Mouse (Mus musculus) frontal cortex, adult (tissue): ENCODE data around the gene Man2b1.
A peak's percentile ranks its signal among the peaks of the same experiment; 100 is the strongest.
"Not testable (repeated sequence)": the region's sequence is repeated elsewhere in the genome, so short reads cannot be mapped to it uniquely, and the experiment has no call there.

Experiments used
- ATAC-seq: cut with Nextera tagmentation; 2 replicates; pipeline ENCODE4 v1.9.2; 2017; ENCODE audit warnings: mild to moderate bottlenecking, moderate library complexity, mixed read lengths; ENCODE audit not compliant: low TSS enrichment

Man2b1 gene

DNA sequence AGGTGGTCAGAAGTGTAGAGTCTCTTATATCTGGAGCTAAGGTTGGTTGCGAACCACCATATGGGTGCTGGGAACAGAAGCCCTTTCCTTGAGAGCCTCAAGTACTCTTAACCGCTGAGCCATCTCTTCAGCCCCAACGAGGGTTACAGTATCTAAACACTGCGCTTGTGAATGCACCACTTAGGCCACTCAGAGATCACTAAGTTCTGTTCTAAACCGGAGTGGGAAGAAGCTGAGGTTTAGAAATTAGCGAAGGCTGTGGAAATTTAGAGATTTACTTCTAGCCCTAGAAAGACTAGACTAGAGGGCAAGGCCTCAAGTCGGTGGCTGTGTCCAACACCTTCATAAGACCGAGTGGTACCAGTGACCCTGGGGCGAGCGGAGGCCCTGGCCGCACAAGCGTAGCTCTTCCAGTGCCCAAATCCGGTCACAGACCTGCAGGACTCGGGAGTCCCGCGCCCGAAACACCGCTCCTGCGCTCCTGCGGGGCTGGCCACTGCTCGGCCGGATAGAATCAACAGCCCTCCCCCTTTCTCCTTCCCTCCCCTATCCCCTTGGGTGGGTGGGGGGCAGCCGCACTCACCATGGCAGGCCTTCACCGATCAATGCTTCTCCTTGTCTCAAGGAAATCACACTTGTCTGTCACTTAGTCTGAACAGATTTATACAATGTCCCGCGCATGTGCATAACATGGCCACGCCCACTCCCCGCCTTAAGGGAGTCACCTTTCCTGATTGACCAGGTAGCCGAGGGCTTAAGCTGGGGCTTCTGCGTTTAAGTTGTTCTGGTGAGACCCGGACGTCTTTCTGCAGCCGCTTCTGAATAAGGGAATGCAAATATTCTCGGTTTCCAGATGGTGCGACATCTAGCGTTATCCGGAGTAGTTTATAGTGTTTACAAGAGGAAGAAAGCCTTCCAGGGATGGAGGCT is 36.2 kb downstream of the Man2b1 start:
- peak; percentile 97 for ATAC-seq

DNA sequence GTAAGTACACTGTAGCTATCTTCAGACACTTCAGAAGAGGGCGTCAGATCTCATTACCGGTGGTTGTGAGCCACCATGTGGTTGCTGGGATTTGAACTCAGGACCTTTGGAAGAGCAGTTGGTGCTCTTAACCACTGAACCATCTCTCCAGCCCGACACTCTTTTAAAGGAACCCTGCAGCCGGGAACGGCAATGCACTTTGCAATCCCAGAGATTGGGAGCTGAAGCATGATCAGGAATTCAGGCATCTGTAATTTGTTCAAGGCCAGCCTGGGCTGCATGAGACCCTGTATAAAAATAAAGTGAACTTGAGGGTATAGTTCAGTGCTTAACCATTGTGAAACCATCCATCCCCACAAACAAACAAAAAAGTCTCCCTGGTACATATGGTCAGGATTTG is 37.2 kb downstream of the Man2b1 start:
- not testable (repeated sequence) for ATAC-seq

DNA sequence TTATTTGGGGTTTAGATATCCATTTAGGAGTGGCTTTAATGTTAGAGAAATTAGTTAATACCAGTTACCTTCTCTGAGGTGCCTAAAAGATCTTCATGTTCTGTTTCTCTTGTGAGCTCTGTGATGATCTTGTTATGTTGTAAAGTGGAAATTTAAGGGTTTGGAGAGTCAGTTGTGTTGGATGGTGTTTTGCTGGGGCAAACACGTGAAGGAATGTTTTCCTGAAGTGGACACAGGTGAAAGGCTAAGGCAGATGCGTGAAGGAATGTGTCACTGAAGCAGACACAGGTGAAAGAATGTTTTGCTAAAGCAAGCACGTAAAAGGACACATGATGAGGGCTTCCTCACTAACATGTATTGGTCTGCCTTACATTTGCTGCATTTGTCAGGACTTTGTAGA is 39.9 kb downstream of the Man2b1 start, which contains the start of gene Zfp791:
TSS of gene Zfp791 (minus strand) at position 101 of the 400 bp plus-strand sequence.
- no peak for ATAC-seq

DNA sequence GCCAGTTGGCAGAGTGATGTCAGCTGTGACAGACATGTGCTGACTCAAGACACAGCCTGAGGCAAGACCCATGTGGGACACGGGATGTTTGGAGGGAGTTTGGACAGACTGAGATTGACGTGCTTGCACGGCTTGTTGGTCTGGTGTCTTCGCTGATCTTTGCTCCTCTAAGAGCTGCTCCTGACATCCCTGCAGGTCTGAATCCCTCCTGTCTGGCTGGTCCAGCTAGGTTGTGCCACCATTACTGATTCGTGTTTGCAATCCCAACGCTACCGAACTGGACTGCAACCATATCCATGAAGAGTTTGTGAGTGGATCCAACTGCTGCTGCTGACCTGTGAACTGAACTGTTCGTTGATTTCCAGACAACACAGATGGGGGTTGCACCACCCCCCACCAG is 40.6 kb downstream of the Man2b1 start:
- no peak for ATAC-seq

DNA sequence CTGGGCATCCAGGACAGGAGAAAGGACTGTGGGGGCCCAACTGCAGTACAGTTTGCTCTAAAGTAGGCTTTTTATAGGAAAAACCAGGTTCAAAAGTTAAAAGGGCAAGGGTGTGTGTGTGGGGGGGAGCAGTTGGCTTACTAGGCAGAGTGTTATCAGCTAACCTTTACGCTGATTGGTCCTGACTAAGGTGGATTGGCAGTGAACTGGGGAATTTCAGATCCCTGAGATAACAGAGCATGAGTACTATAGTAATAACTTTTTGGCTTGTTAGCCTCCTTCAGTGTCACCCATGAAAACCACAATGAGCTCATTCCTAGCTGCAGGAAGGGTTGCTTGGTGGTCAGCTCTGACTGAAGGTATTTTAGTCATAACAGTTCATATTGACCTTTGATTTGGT is 49.3 kb downstream of the Man2b1 start:
- no peak for ATAC-seq

DNA sequence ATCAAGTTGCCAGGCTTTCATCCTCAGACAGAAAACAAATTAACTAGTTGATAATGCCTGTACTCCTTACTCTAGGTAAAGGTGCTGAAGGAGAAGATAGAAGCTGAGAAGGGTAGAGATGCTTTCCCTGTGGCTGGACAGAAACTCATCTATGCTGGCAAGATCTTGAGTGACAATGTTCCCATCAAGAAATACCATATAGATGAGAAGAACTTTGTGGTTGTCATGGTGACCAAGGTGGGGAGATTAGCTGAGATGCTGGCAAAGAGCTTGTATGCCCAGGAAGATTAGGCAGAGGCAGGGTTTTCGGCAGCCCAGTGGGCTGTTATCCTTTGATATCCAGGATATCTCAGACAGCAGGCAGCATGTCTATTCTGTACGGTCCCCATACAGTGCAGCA is 52.6 kb downstream of the Man2b1 start:
- not testable (repeated sequence) for ATAC-seq

DNA sequence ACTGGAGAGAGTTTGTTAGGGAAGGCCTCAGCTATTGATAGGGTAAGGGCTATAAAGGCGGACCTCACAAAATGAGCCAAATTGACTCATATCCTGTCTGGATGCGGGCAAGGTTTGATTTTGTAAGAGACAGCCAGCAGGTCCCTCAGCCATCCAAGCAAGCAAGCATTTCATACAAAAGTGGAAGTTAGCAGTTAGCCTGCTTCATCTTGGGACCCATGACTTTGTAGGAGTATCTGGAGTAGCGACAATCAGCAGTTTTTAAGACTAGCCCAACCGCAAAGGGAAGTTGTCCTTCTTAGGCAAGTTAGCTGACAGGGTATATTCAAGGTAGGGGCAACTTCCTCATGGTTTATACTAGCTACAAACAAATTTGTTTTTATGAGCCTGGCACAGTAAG is 59.4 kb downstream of the Man2b1 start:
- ATAC-seq = no peak
